Mouse (Mus musculus) cortical plate, adult 2 months (tissue): ENCODE measurements around the gene Ccdc121.

Source experiments
- CTCF ChIP-seq: fragments of 200-500 bp; IDR thresholded peaks from 2 replicates; pipeline ENCODE4 v1.5.1; 2011; ENCODE audit warnings: mild to moderate bottlenecking, control low read depth, low read length; ENCODE audit not compliant: insufficient read depth; ENCODE audit errors: extremely low read depth
- POLR2A ChIP-seq: fragments of 200-500 bp; IDR thresholded peaks from 2 replicates; pipeline ENCODE4 v1.6.1; 2011; ENCODE audit warnings: mild to moderate bottlenecking, low read length, control low read depth; ENCODE audit not compliant: insufficient read depth; ENCODE audit errors: extremely low read depth

GRCm38 (mm10) chr1:181521401-181522091, 10.3 kb upstream of the Ccdc121 start:
- TF ChIP-seq POLR2A (no peak), CTCF (no peak)
